Mouse (Mus musculus) olfactory bulb, adult 2 months (tissue): ENCODE results near the gene Srsf5.

ENCODE experiments used
- CTCF ChIP-seq: fragments of 200-500 bp; IDR thresholded peaks from 2 replicates; pipeline ENCODE4 v1.5.1; 2012; ENCODE audit warnings: low read depth, mild to moderate bottlenecking, low read length, moderate library complexity; ENCODE audit not compliant: insufficient read depth
- POLR2A ChIP-seq: fragments of 200-500 bp; IDR thresholded peaks from 2 replicates; pipeline ENCODE4 v1.6.1; 2012; ENCODE audit warnings: mild to moderate bottlenecking, low read depth, low read length, moderate library complexity; ENCODE audit not compliant: insufficient read depth

DNA sequence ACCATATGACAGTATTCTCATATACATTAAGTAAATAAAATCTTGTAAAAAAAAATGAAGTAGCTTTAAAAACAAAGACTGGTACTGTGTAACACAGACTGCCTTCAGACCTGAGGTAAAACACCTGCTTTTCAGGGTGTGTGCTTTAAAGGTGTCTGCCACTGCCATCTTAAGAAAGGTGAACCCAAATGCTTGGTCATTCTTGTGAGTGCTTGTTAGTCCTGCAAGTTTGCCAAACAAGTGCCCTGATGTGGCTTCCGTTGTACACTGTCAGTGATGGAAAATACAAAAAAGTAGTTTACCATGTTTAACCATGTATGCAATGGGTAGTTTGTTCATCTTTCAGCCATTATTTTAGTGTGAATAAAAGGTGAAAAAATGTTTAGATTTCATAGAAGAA, 7.2 kb downstream of the Srsf5 start:
- TF ChIP-seq CTCF (no peak), POLR2A (no peak)
